Mouse (Mus musculus) liver, adult 2 months (tissue): ENCODE results near the gene Dennd6b. TPM values are rescaled to one million over a fixed set of nuclear protein-coding genes. Genes with fewer than 3 reads are reported as not detected.
A peak's percentile ranks its signal among the peaks of the same experiment; 100 is the strongest.

ENCODE experiments used
- DNase-seq: peaks from one replicate; pipeline ENCODE4 v3.0.0-alpha.2; 2011; ENCODE audit warnings: low read depth, low spot score; ENCODE audit errors: extremely low read depth
- H3K27ac ChIP-seq: fragments of 200-500 bp; replicated peaks from 2 replicates; pipeline ENCODE4 v1.5.1; 2012; ENCODE audit warnings: low read depth, mild to moderate bottlenecking, control low read depth, inconsistent platforms, low read length; ENCODE audit not compliant: insufficient read depth
- H3K27me3 ChIP-seq: fragments of 200-500 bp; 2 replicates; pipeline ENCODE4 v1.6.1; 2012; ENCODE audit warnings: mild to moderate bottlenecking, moderate library complexity, low read length, inconsistent platforms; ENCODE audit not compliant: control insufficient read depth, insufficient read depth
- H3K36me3 ChIP-seq: fragments of 200-500 bp; 2 replicates; pipeline ENCODE4 v1.6.1; 2012; ENCODE audit warnings: low read length, inconsistent platforms; ENCODE audit not compliant: control insufficient read depth, insufficient read depth
- H3K4me1 ChIP-seq: fragments of 200-500 bp; 2 replicates; pipeline ENCODE4 v1.6.1; 2011; ENCODE audit warnings: low read length; ENCODE audit not compliant: control insufficient read depth, insufficient read depth
- H3K4me3 ChIP-seq: fragments of 200-500 bp; 2 replicates; pipeline ENCODE4 v1.5.1; 2011; ENCODE audit warnings: low read depth, mild to moderate bottlenecking, control low read depth, low read length, moderate library complexity; ENCODE audit not compliant: insufficient read depth
- H3K79me2 ChIP-seq: fragments of 200-500 bp; 2 replicates; pipeline ENCODE4 v1.6.1; 2012; ENCODE audit warnings: inconsistent platforms, mild to moderate bottlenecking, low read length, moderate library complexity; ENCODE audit not compliant: control insufficient read depth, insufficient read depth
- H3K9ac ChIP-seq: fragments of 200-500 bp; 2 replicates; pipeline ENCODE4 v1.6.1; 2012; ENCODE audit warnings: low read depth, mild to moderate bottlenecking, control low read depth, inconsistent platforms, low read length
- CTCF ChIP-seq: fragments of 200-500 bp; IDR thresholded peaks from 2 replicates; pipeline ENCODE4 v1.5.1; 2011; ENCODE audit warnings: low read depth, low read length, control low read depth
- POLR2A ChIP-seq: fragments of 200-500 bp; IDR thresholded peaks from 2 replicates; pipeline ENCODE4 v1.6.1; 2011; ENCODE audit warnings: low read length, control low read depth; ENCODE audit not compliant: insufficient read depth; ENCODE audit errors: extremely low read depth
- WGBS: fragments of 180-500 bp; shearing (Covaris S2); methylation state at CpG from one replicate; pipeline ENCODE4 v1.1.7; 2018; 5-methylcytosine and 5-hydroxymethylcytosine counted together
- polyA plus RNA-seq: library from polyadenylated mRNA; depleted of rRNA; stranded (reverse); fragments of >200 nt; gene quantifications from 2 replicates; pipeline ENCODE4 v1.2.3, GENCODE M21; 2012
- total RNA-seq: library from RNA; depleted of rRNA; stranded (reverse); fragments of >200 nt; gene quantifications from 2 replicates; pipeline ENCODE4 v1.2.3, GENCODE M21; 2014

The Dennd6b gene
- total and polyA plus RNA-seq, 2 experiments = 3.4 to 10.0 TPM

DNA sequence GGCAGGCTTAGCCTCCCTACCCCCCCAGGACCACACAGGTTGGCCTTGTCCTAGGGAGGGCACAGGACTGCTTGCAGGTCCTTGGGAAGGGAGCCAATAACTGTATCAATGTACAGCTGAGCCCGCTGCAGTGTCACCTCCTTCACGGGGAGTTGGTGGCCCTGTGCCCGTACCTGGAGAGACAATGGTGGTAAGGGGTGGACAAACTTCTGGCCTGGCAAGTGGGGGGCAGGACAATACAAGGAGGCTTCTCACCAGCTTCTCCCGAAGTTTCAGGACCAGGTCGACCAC is 11.4 kb downstream of the Dennd6b start:
- Histone ChIP-seq H3K4me1 (peaks cover 3% of the 10 kb centered on the region; the same call in 1 of the 2 replicates), H3K9ac (no peak overlapping the region), H3K36me3 (no peaks in the 10 kb centered on the region), H3K79me2 (peaks cover 6% of the 10 kb centered on the region; the same call in 1 of the 2 replicates), H3K27me3 (no peaks in the 10 kb centered on the region), H3K27ac (no peak overlapping the region), H3K4me3 (no peak overlapping the region)
- TF ChIP-seq CTCF = no peak
- DNase-seq = no peak
- WGBS = 91% methylated on average over 5 of the region's 5 CpGs

- Histone ChIP-seq H3K4me1 (peaks cover 3% of the 10 kb centered on the region; the same call in 1 of the 2 replicates), H3K9ac (no peak overlapping the region), H3K79me2 (peaks cover 6% of the 10 kb centered on the region; the same call in 1 of the 2 replicates), H3K27me3 (no peaks in the 10 kb centered on the region), H3K4me3 (no peak overlapping the region), H3K27ac (no peak overlapping the region), H3K36me3 (no peaks in the 10 kb centered on the region)
- TF ChIP-seq CTCF = no peak
- TF ChIP-seq POLR2A = no peak
- DNase-seq = no peak
- 96% methylated on average over 5 of the region's 5 CpGs for WGBS
These were observed 12.0 kb downstream of the Dennd6b start for GRCm38 (mm10) chr15:89184141-89184936.

GRCm38 (mm10) chr15:89182842-89183241 is 13.5 kb downstream of the Dennd6b start:
- Histone ChIP-seq H3K36me3 (no peaks in the 10 kb centered on the region), H3K27me3 (no peaks in the 10 kb centered on the region), H3K4me1 (peaks cover 11% of the 10 kb centered on the region), H3K27ac (no peak overlapping the region), H3K4me3 (no peak overlapping the region), H3K79me2 (peaks cover 6% of the 10 kb centered on the region; the same call in 1 of the 2 replicates), H3K9ac (no peak overlapping the region)
- 90% methylated on average over 5 of the region's 5 CpGs for WGBS
- TF ChIP-seq CTCF (no peak), POLR2A (no peak)
- no peak for DNase-seq

DNA sequence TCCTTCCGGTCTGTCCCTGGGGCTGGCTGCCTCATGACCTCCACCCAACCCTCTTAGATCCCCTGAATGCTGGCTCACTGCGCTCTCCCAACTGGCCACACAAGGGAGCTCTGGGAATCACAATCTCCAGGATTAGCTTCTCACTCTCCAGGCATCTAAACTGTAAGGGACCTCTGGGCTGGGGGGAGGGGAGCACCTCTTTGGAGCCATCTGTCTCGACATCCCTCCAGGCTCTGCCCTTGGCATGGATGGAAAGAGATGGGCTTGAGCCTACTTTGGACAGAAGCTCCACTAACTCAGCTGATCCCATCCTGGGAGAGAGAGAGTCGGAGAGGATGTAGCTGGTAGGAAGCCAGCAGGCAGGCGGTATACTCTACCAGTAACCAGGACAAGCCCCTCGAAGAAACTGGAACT is 14.0 kb downstream of the Dennd6b start:
- H3K9ac ChIP-seq = no peak overlapping the region
- 0 out of 2 replicates have a peak, but pooled peaks have one; percentile 25 for TF ChIP-seq CTCF
- TF ChIP-seq POLR2A = no peak
- H3K4me1 ChIP-seq = peaks cover 15% of the 10 kb centered on the region
- H3K79me2 ChIP-seq = peaks cover 6% of the 10 kb centered on the region; the same call in 1 of the 2 replicates
- DNase-seq = no peak
- 70% methylated on average over 6 of the region's 6 CpGs for WGBS
- H3K27me3 ChIP-seq = no peaks in the 10 kb centered on the region
- no peak overlapping the region for H3K4me3 ChIP-seq
- no peak overlapping the region; the same call in 1 of the 2 replicates for H3K27ac ChIP-seq
- no peaks in the 10 kb centered on the region for H3K36me3 ChIP-seq

DNA sequence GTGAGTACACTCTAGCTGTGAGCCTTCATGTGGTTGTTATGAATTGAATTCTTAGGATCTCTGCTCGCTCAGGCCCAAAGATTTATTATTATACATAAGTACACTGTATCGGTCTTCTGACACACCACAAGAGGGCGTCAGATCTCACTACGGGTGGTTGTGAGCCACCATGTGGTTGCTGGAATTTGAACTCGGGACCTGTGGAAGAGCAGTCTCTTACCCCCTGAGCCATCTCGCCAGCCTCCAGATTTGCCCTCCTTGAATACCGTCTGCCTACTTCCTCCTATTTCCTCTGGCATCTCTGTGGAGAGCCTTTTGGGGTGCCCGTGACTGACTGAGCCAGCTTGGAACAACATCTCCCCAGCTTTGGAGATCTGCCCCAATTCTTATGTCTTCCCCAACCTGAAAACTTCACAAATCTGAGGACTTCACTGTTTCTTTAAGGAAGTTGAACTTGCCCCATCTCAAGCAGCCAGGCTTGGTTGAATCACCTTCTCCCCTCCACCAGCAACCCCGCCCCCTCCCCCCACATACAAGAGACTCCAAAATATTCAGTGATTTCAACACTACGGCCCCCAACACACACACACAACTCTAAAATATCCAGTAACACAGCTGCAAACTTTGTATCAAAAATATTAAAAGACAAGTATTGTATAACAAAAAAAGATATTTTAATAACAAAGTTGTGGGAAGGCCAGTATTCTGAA is 14.6 kb downstream of the Dennd6b start:
- 0 out of 2 replicates have a peak overlapping the region, but pooled peaks have one; percentile 1 for H3K27ac ChIP-seq
- TF ChIP-seq CTCF (peak; percentile 20; the same call in 1 of the 2 replicates), POLR2A (no peak)
- H3K4me3 ChIP-seq = no peak overlapping the region
- peaks cover 9% of the 10 kb centered on the region; the same call in 1 of the 2 replicates for H3K79me2 ChIP-seq
- H3K4me1 ChIP-seq = peaks cover 19% of the 10 kb centered on the region
- H3K27me3 ChIP-seq = no peaks in the 10 kb centered on the region
- no peak overlapping the region for H3K9ac ChIP-seq
- WGBS = 75% methylated on average over 10 of the region's 10 CpGs
- H3K36me3 ChIP-seq = no peaks in the 10 kb centered on the region
- peak; percentile 23 for DNase-seq
